Mouse (Mus musculus) stomach, embryonic 14.5 days (tissue): ENCODE data around the gene Ppdpf. TPM values are rescaled to one million over a fixed set of nuclear protein-coding genes. Genes with fewer than 3 reads are reported as not detected.
A peak's percentile ranks its signal among the peaks of the same experiment; 100 is the strongest.

ENCODE experiments used
- ATAC-seq: fragments of 200-750 bp; cut with Nextera tagmentation; 2 replicates; pipeline ENCODE4 v1.8.0; 2017; ENCODE audit warnings: low read depth, moderate TSS enrichment; ENCODE audit not compliant: insufficient number of reproducible peaks, insufficient read depth, low FRiP score
- H3K27ac ChIP-seq: fragments of 300-500 bp; sonication (generic); 2 replicates; pipeline ENCODE4 v1.5.1; 2014; ENCODE audit warnings: mild to moderate bottlenecking, low read length, moderate library complexity, mixed read lengths
- H3K27me3 ChIP-seq: fragments of 300-500 bp; sonication (generic); 2 replicates; pipeline ENCODE4 v1.6.1; 2014; ENCODE audit warnings: low read length, control low read depth, mixed read lengths; ENCODE audit not compliant: control insufficient read depth, insufficient read depth
- H3K36me3 ChIP-seq: fragments of 300-500 bp; sonication (generic); 2 replicates; pipeline ENCODE4 v1.6.1; 2014; ENCODE audit warnings: mild to moderate bottlenecking, control low read depth, low read length, moderate library complexity, mixed read lengths; ENCODE audit not compliant: control insufficient read depth, insufficient read depth
- H3K4me1 ChIP-seq: fragments of 300-500 bp; sonication (generic); 2 replicates; pipeline ENCODE4 v1.6.1; 2014; ENCODE audit warnings: low read length, control low read depth, mixed read lengths; ENCODE audit not compliant: control insufficient read depth, insufficient read depth
- H3K4me2 ChIP-seq: fragments of 300-500 bp; sonication (generic); replicated peaks from 2 replicates; pipeline ENCODE4 v1.6.1; 2014; ENCODE audit warnings: low read depth, low read length, control low read depth
- H3K4me3 ChIP-seq: fragments of 300-500 bp; sonication (generic); 2 replicates; pipeline ENCODE4 v1.5.1; 2014; ENCODE audit warnings: low read depth, low read length, control low read depth
- H3K9ac ChIP-seq: fragments of 300-500 bp; sonication (generic); replicated peaks from 2 replicates; pipeline ENCODE4 v1.6.1; 2014; ENCODE audit warnings: low read depth, mild to moderate bottlenecking, control low read depth, low read length, moderate library complexity, mixed read lengths
- H3K9me3 ChIP-seq: fragments of 300-500 bp; sonication (generic); 2 replicates; pipeline ENCODE4 v1.6.1; 2016; ENCODE audit warnings: low read depth, low read length, control low read depth; ENCODE audit not compliant: control insufficient read depth
- WGBS: fragments of 180-500 bp; shearing (Covaris S2); extraction: QIAGEN DNeasy Blood & Tissue Kit; methylation state at CpG from one replicate; pipeline ENCODE4 v1.1.7; 2014; 5-methylcytosine and 5-hydroxymethylcytosine counted together
- polyA plus RNA-seq: library from polyadenylated mRNA; unstranded; fragments of >200 nt; fragmentation: Nextera tagmentation; extraction: Ambion mirVana; gene quantifications from 2 replicates; pipeline ENCODE4 v1.2.1, GENCODE M21; 2014

The Ppdpf gene
- polyA plus RNA-seq: 354 and 378 TPM in 2 replicates

GRCm38 (mm10) chr2:181187121-181188000 is at the start of gene Ppdpf:
Gene Ppdpf (plus strand): TSS chr2:181187247.
- WGBS: under 1% methylated on average over 64 of the region's 64 CpGs
- ATAC-seq: peak; percentile 97
- H3K27me3 ChIP-seq: no peaks in the 10 kb centered on the region
- H3K4me2 ChIP-seq: peak within 1 kb of the TSS; percentile 63
- no peaks in the 10 kb centered on the region for H3K9me3 ChIP-seq
- no peaks in the 10 kb centered on the region for H3K4me1 ChIP-seq
- H3K4me3 ChIP-seq: peak within 1 kb of the TSS; percentile 67
- peak within 1 kb of the TSS; percentile 86 for H3K9ac ChIP-seq
- no peaks in the 10 kb centered on the region; the same call in 1 of the 2 replicates for H3K36me3 ChIP-seq
- peak within 1 kb of the TSS; percentile 93 for H3K27ac ChIP-seq

- H3K9me3 ChIP-seq: no peaks in the 10 kb centered on the region
- H3K4me3 ChIP-seq: no peak overlapping the region
- no peak overlapping the region for H3K9ac ChIP-seq
- no peaks in the 10 kb centered on the region for H3K4me1 ChIP-seq
- ATAC-seq: no peak
- WGBS: 90% methylated on average over 5 of the region's 5 CpGs
- no peaks in the 10 kb centered on the region for H3K36me3 ChIP-seq
- H3K27me3 ChIP-seq: peaks cover 23% of the 10 kb centered on the region
- H3K4me2 ChIP-seq: no peak overlapping the region
- no peak overlapping the region for H3K27ac ChIP-seq
Observed at GRCm38 (mm10) chr2:181139641-181140193, 47.3 kb upstream of the Ppdpf start.

GRCm38 (mm10) chr2:181142703-181143135 is 44.3 kb upstream of the Ppdpf start:
- Histone ChIP-seq H3K36me3 (no peaks in the 10 kb centered on the region), H3K9me3 (no peaks in the 10 kb centered on the region), H3K4me3 (no peak overlapping the region), H3K27me3 (peaks cover 14% of the 10 kb centered on the region; the same call in 1 of the 2 replicates), H3K4me2 (no peak overlapping the region), H3K4me1 (no peaks in the 10 kb centered on the region), H3K9ac (no peak overlapping the region), H3K27ac (no peak overlapping the region)
- WGBS: 60% methylated on average over 8 of the region's 8 CpGs
- ATAC-seq: no peak

GRCm38 (mm10) chr2:181143509-181144276 is 43.4 kb upstream of the Ppdpf start:
- H3K4me2 ChIP-seq: no peak overlapping the region
- ATAC-seq: no peak
- H3K9ac ChIP-seq: no peak overlapping the region
- peaks cover 15% of the 10 kb centered on the region; the same call in 1 of the 2 replicates for H3K27me3 ChIP-seq
- 64% methylated on average over 2 of the region's 2 CpGs for WGBS
- no peaks in the 10 kb centered on the region for H3K36me3 ChIP-seq
- H3K4me1 ChIP-seq: no peaks in the 10 kb centered on the region
- H3K4me3 ChIP-seq: no peak overlapping the region
- H3K9me3 ChIP-seq: no peaks in the 10 kb centered on the region
- no peak overlapping the region for H3K27ac ChIP-seq

- ATAC-seq: no peak
- no peak overlapping the region for H3K4me3 ChIP-seq
- H3K9ac ChIP-seq: no peak overlapping the region
- 72% methylated on average over 2 of the region's 2 CpGs for WGBS
- no peaks in the 10 kb centered on the region for H3K36me3 ChIP-seq
- H3K27ac ChIP-seq: no peak overlapping the region
- H3K4me2 ChIP-seq: no peak overlapping the region
- H3K27me3 ChIP-seq: peaks cover 20% of the 10 kb centered on the region; the same call in 1 of the 2 replicates
- no peaks in the 10 kb centered on the region for H3K4me1 ChIP-seq
- no peaks in the 10 kb centered on the region for H3K9me3 ChIP-seq
Observed at GRCm38 (mm10) chr2:181144675-181145074, 42.4 kb upstream of the Ppdpf start.

GRCm38 (mm10) chr2:181146976-181147545 is 40.0 kb upstream of the Ppdpf start:
- Histone ChIP-seq H3K27ac (no peak overlapping the region), H3K9me3 (no peaks in the 10 kb centered on the region), H3K27me3 (peaks cover 20% of the 10 kb centered on the region; the same call in 1 of the 2 replicates), H3K36me3 (no peaks in the 10 kb centered on the region), H3K4me1 (no peaks in the 10 kb centered on the region), H3K4me2 (peak overlapping the region; percentile 80; the same call in 1 of the 2 replicates), H3K9ac (no peak overlapping the region), H3K4me3 (peak overlapping the region; percentile 34; the same call in 1 of the 2 replicates)
- ATAC-seq: no peak
- 50% methylated on average over 4 of the region's 4 CpGs for WGBS

GRCm38 (mm10) chr2:181147546-181148317 is 39.3 kb upstream of the Ppdpf start:
- peaks cover 20% of the 10 kb centered on the region; the same call in 1 of the 2 replicates for H3K27me3 ChIP-seq
- peak overlapping the region; percentile 80 for H3K4me2 ChIP-seq
- H3K4me3 ChIP-seq: peak overlapping the region; percentile 34
- no peak overlapping the region for H3K27ac ChIP-seq
- ATAC-seq: 0 out of 2 replicates have a peak, but pooled peaks have one; percentile 34
- WGBS: under 1% methylated on average over 58 of the region's 61 CpGs
- H3K36me3 ChIP-seq: no peaks in the 10 kb centered on the region
- H3K9ac ChIP-seq: no peak overlapping the region
- H3K9me3 ChIP-seq: no peaks in the 10 kb centered on the region
- no peaks in the 10 kb centered on the region for H3K4me1 ChIP-seq
